Mouse (Mus musculus): ENCODE results near the gene Islr2.

- TF ChIP-seq ZC3H11A (IDR thresholded peaks at IDR 0.05; ENCODE audit: borderline replicate concordance, low read depth, low read length) (no peak), CHD2 (IDR thresholded peaks at IDR 0.05; ENCODE audit: low read depth, low read length) (no peak), HCFC1 (IDR thresholded peaks at IDR 0.05; ENCODE audit: borderline replicate concordance, insufficient read depth, low read length) (no peak), MAFK (IDR thresholded peaks at IDR 0.05; ENCODE audit: insufficient read depth, low read depth, low read length) (no peak)
Measured at GRCm38 (mm10) chr9:58177165-58177564, 27.0 kb downstream of the Islr2 start.
